8 mouse cellular contexts compared by ENCODE assay signal in the genomic region with DNA sequence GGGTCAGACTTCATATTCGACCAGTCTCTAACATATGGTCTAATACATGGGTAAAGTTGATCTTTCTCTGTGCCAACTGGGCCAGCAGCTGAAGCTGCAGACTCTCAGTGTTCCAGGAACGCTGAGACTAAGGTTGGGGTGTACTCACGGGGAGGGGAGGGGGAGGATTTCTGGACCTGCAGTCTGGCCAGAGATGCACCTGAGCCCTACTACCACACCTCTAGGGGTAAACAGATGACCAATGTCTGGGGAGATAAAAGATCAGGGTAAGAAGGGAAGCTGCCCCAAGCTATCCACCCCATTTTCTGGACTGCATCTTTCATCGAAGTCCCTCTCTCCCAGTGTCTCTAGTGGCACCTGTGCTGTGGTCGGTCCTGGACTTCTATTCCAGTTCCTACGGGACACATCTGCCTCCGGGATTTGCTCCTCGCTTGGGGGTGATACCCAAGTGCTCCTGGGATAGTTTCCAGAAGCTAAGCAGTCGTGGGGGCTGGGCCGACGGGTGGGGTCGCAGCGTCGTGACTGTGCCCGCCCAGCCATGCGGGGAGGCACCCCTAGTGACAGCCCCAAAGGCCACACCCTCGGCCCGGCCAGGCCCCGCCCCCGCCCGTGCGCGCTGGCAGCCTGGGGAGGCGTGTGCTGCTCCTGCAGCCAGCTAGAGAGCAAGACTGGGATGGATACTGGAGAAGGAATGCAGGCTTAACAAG. TPM values are rescaled to one million over a fixed set of nuclear protein-coding genes. Genes with fewer than 3 reads are reported as not detected.
DNase-seq lines count a peak whose midpoint lies in the region; ATAC-seq and TF ChIP-seq lines count a peak whose summit lies in the region.

A gene (plus strand): TSS at position 650 of the 707 bp plus-strand sequence.

- H3K27ac ChIP-seq in thymus, adult 2 months (ENCODE audit: control insufficient read depth, insufficient read depth, low read length): no peak within 1 kb of the TSS
- H3K27ac ChIP-seq in heart, embryonic 10.5 days: peak within 1 kb of the TSS; percentile 56; the same call in 1 of the 2 replicates
- H3K27ac ChIP-seq in liver, embryonic 13.5 days: no peak within 1 kb of the TSS

- H3K4me2 ChIP-seq in liver, embryonic 13.5 days: peak within 1 kb of the TSS; percentile 50

- H3K9ac ChIP-seq in liver, embryonic 13.5 days: no peak within 1 kb of the TSS

- no peaks in the 10 kb centered on the region for H3K9me3 ChIP-seq in heart, embryonic 10.5 days
- no peaks in the 10 kb centered on the region; the same call in 1 of the 2 replicates for H3K9me3 ChIP-seq in liver, embryonic 13.5 days (replicated peaks)

- peak; percentile 77 for ATAC-seq in liver, embryonic 13.5 days (ENCODE audit: low read depth)
- no peak for ATAC-seq in activated CD4-positive, CD25-positive, alpha-beta regulatory T cell, adult 4 months

- no peak for TF ChIP-seq POLR2A in thymus, adult 2 months (IDR thresholded peaks at IDR 0.05; ENCODE audit: control insufficient read depth, extremely low read depth, insufficient read depth, low read length, poor library complexity)

- DNase-seq in thymus, postnatal 0 days (ENCODE audit: low spot score): peak; percentile 1
- DNase-seq in thymus, adult 2 months: no peak
- peak; percentile 72 for DNase-seq in embryo, embryonic 9.5 days (ENCODE audit: extremely low spot score)
- DNase-seq in heart, embryonic 10.5 days (ENCODE audit: low spot score): peak; percentile 83
- peak; percentile 11 for DNase-seq in kidney, postnatal 14 days
- peak; percentile 1 for DNase-seq in liver, embryonic 13.5 days
- DNase-seq in right cerebral cortex, adult 18-20 months: peak; percentile 83

- 7% methylated on average over 24 of the region's 24 CpGs for WGBS in thymus, adult 2 months
- 6% methylated on average over 24 of the region's 24 CpGs for WGBS in heart, embryonic 10.5 days
- WGBS in liver, embryonic 13.5 days (ENCODE audit: insufficient replicate concordance): 5% methylated on average over 23 of the region's 24 CpGs

- H3K36me3 ChIP-seq in thymus, adult 2 months (ENCODE audit: control insufficient read depth, insufficient read depth, low read length): no peaks in the 10 kb centered on the region
- H3K36me3 ChIP-seq in heart, embryonic 10.5 days: no peaks in the 10 kb centered on the region; the same call in 1 of the 2 replicates
- no peaks in the 10 kb centered on the region for H3K36me3 ChIP-seq in liver, embryonic 13.5 days

- H3K4me1 ChIP-seq in thymus, adult 2 months (replicated peaks; ENCODE audit: control insufficient read depth, insufficient read depth, low read length): no peaks in the 10 kb centered on the region
- H3K4me1 ChIP-seq in heart, embryonic 10.5 days: 0 out of 2 replicates have a peak, but pooled peaks cover 2% of the 10 kb centered on the region
- 0 out of 2 replicates have a peak, but pooled peaks cover 5% of the 10 kb centered on the region for H3K4me1 ChIP-seq in liver, embryonic 13.5 days (replicated peaks)

- TF ChIP-seq CTCF in thymus, adult 2 months (IDR thresholded peaks at IDR 0.05; ENCODE audit: borderline replicate concordance, control insufficient read depth, extremely low read depth, insufficient read depth, low read length, poor library complexity): no peak

- no peak within 1 kb of the TSS for H3K4me3 ChIP-seq in thymus, adult 2 months (ENCODE audit: control insufficient read depth, insufficient read depth, low read length)
- peak within 1 kb of the TSS; percentile 66 for H3K4me3 ChIP-seq in heart, embryonic 10.5 days
- peak within 1 kb of the TSS; percentile 16; the same call in 1 of the 2 replicates for H3K4me3 ChIP-seq in liver, embryonic 13.5 days (replicated peaks)

- no peaks in the 10 kb centered on the region for H3K27me3 ChIP-seq in thymus, adult 2 months (ENCODE audit: control insufficient read depth, insufficient read depth, low read length)
- H3K27me3 ChIP-seq in heart, embryonic 10.5 days (ENCODE audit: insufficient read depth, poor library complexity, severe bottlenecking): peaks cover 6% of the 10 kb centered on the region; the same call in 1 of the 2 replicates
- peaks cover 9% of the 10 kb centered on the region for H3K27me3 ChIP-seq in liver, embryonic 13.5 days

RNA-seq across cellular contexts. Expression of the gene that starts here (rescaled TPM):
- polyA plus RNA-seq in thymus, postnatal 0 days (2015; fragmentation: Nextera tagmentation; extraction: Ambion mirVana): not detected in 2 replicates
- polyA plus RNA-seq in thymus, adult 2 months (2012; rRNA removed): 0.03 TPM in 1 of 2 replicates, not detected in the other
- polyA plus RNA-seq in heart, embryonic 10.5 days (2016; fragmentation: Nextera tagmentation; extraction: Ambion mirVana): 1.3 and 2.7 TPM in 2 replicates
- 0.03 TPM in 2 replicates for polyA plus RNA-seq in liver, embryonic 13.5 days (2015; fragmentation: Nextera tagmentation; extraction: Ambion mirVana)
- polyA plus RNA-seq in activated CD4-positive, CD25-positive, alpha-beta regulatory T cell, adult 4 months (2017; shearing (Covaris generic)): not detected

Comparison
In these comparisons a context has a peak if more than half of its experiments do, and no peak if none do; other contexts are left out.
1. Peak in DNase-seq in thymus, postnatal 0 days; RNA of the gene not detected or under 1 TPM.
2. Peak in DNase-seq, ATAC-seq, H3K4me3 ChIP-seq and H3K4me2 ChIP-seq in liver, embryonic 13.5 days; RNA of the gene not detected or under 1 TPM.